Mouse (Mus musculus): Measurements from ENCODE around the gene Tpm4.

GRCm38 (mm10) chr8:72135446-72136301 lies 899 bp downstream of the Tpm4 start:
- no peak for TF ChIP-seq CTCF (IDR thresholded peaks at IDR 0.05; ENCODE audit: control insufficient read depth, insufficient read depth, insufficient read length)
- TF ChIP-seq MAX (IDR thresholded peaks at IDR 0.05), result no peak
- TF ChIP-seq CEBPB (IDR thresholded peaks at IDR 0.05; ENCODE audit: low read depth), result no peak
- TF ChIP-seq MYOD1 (IDR thresholded peaks at IDR 0.05; ENCODE audit: control insufficient read depth, insufficient read length, low read depth), result no peak
- no peak for TF ChIP-seq USF1 (IDR thresholded peaks at IDR 0.05; ENCODE audit: low read depth)
- no peak for TF ChIP-seq FOSL1 (IDR thresholded peaks at IDR 0.05; ENCODE audit: insufficient read depth, low read length, poor library complexity, severe bottlenecking)
- TF ChIP-seq MYOG (IDR thresholded peaks at IDR 0.05; ENCODE audit: control insufficient read depth, extremely low read depth, insufficient read length), result no peak

All from C2C12 (cell line).